Mouse (Mus musculus) limb, embryonic 11.5 days (tissue): ENCODE measurements around the gene Mpi. TPM values are rescaled to one million over a fixed set of nuclear protein-coding genes. Genes with fewer than 3 reads are reported as not detected.

Source experiments
- ATAC-seq: fragments of 200-750 bp; cut with Nextera tagmentation; 2 replicates; pipeline ENCODE4 v1.8.0; 2017; ENCODE audit warnings: low read depth; ENCODE audit not compliant: insufficient number of reproducible peaks, low FRiP score, low TSS enrichment
- DNase-seq: peaks from one replicate; pipeline ENCODE4 v3.0.0-alpha.2; 2015; ENCODE audit warnings: low spot score
- H3K27ac ChIP-seq: fragments of 300-500 bp; sonication (generic); replicated peaks from 2 replicates; pipeline ENCODE4 v1.5.1; 2014; ENCODE audit warnings: low read depth, mild to moderate bottlenecking, low read length
- H3K27me3 ChIP-seq: fragments of 300-500 bp; sonication (generic); 2 replicates; pipeline ENCODE4 v1.6.1; 2014; ENCODE audit warnings: mild to moderate bottlenecking, low read length, mixed read lengths; ENCODE audit not compliant: control insufficient read depth, insufficient read depth
- H3K36me3 ChIP-seq: fragments of 300-500 bp; sonication (generic); 2 replicates; pipeline ENCODE4 v1.6.1; 2014; ENCODE audit warnings: mild to moderate bottlenecking, low read length, moderate library complexity, mixed read lengths; ENCODE audit not compliant: control insufficient read depth, insufficient read depth
- H3K4me1 ChIP-seq: fragments of 300-500 bp; sonication (generic); 2 replicates; pipeline ENCODE4 v1.6.1; 2014; ENCODE audit warnings: low read length, mixed read lengths; ENCODE audit not compliant: control insufficient read depth, insufficient read depth
- H3K4me2 ChIP-seq: fragments of 300-500 bp; sonication (generic); 2 replicates; pipeline ENCODE4 v1.6.1; 2014; ENCODE audit warnings: low read depth, mild to moderate bottlenecking, moderate library complexity; ENCODE audit not compliant: severe bottlenecking
- H3K4me3 ChIP-seq: fragments of 300-500 bp; sonication (generic); 2 replicates; pipeline ENCODE4 v1.5.1; 2014; ENCODE audit warnings: low read depth, low read length
- H3K9ac ChIP-seq: fragments of 300-500 bp; sonication (generic); 2 replicates; pipeline ENCODE4 v1.6.1; 2014; ENCODE audit warnings: mild to moderate bottlenecking, low read length
- H3K9me3 ChIP-seq: fragments of 300-500 bp; sonication (generic); 2 replicates; pipeline ENCODE4 v1.6.1; 2016; ENCODE audit warnings: low read length; ENCODE audit not compliant: control insufficient read depth
- WGBS: fragments of 180-500 bp; shearing (Covaris S2); extraction: QIAGEN DNeasy Blood & Tissue Kit; methylation state at CpG from one replicate; pipeline ENCODE4 v1.1.7; 2014; 5-methylcytosine and 5-hydroxymethylcytosine counted together
- polyA plus RNA-seq: library from polyadenylated mRNA; unstranded; fragments of >200 nt; fragmentation: Nextera tagmentation; extraction: Ambion mirVana; gene quantifications from 2 replicates; pipeline ENCODE4 v1.2.1, GENCODE M21; 2014

Gene Mpi
- polyA plus RNA-seq, 1 experiment from 2014 or later: 43.5 TPM

DNA sequence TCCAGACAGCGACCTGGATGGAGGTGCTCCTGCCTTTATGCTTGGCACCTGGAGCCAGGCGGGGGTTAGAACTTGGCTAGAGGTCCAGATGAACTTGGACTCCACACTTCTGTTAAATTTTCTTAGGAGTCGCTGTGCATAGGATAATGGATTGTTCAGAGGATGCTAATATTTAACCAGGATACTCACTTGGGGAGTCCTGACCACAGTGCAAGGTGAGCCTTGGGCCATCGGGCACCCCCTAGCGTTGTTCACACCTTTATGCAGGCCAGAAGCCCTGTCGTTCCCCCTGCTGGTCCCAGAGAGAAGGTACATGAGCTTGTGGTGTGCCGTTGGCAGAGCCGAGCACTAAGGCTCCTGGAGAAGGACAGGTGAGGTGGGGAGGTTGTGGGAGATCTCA is 14.3 kb upstream of the Mpi start:
- H3K4me1 ChIP-seq: peaks cover under 1% of the 10 kb centered on the region; the same call in 1 of the 2 replicates
- H3K9ac ChIP-seq: no peak overlapping the region
- H3K4me2 ChIP-seq: no peak overlapping the region
- DNase-seq (no peak), ATAC-seq (no peak)
- 54% methylated on average over 8 of the region's 8 CpGs for WGBS
- H3K36me3 ChIP-seq: no peaks in the 10 kb centered on the region
- H3K27ac ChIP-seq: no peak overlapping the region
- H3K9me3 ChIP-seq: no peaks in the 10 kb centered on the region
- no peaks in the 10 kb centered on the region for H3K27me3 ChIP-seq
- no peak overlapping the region for H3K4me3 ChIP-seq

DNA sequence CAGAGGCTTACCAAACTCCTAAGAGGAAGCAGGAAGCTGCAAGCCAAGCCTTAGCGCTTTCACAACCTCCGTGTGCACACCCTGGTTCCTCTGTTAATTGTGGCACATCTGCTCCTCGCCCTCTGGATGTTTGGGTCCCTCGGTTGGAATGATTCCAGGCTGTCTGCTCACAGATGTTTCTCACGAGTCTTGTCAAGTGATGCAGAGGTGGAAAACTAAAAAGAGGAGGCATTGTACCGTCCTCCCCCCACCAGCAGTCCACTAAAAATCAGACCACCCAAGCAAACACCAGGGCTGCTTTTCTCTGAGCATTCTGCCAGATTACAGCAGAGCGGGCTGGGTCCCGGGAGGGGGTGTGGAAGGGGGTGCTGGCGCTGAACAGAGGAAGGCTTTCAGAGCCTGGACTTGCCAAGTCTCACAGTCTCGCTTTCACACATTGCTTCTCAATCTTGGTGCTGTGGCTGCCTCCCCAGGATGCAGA is 13.2 kb upstream of the Mpi start:
- Histone ChIP-seq H3K27ac (no peak overlapping the region), H3K4me3 (no peak overlapping the region), H3K4me2 (no peak overlapping the region), H3K9ac (no peak overlapping the region), H3K36me3 (no peaks in the 10 kb centered on the region), H3K27me3 (no peaks in the 10 kb centered on the region), H3K4me1 (peaks cover 7% of the 10 kb centered on the region), H3K9me3 (no peaks in the 10 kb centered on the region)
- ATAC-seq: no peak
- no peak for DNase-seq
- 50% methylated on average over 10 of the region's 10 CpGs for WGBS

- Histone ChIP-seq H3K4me1 (peaks cover 7% of the 10 kb centered on the region), H3K27ac (no peak overlapping the region), H3K9ac (no peak overlapping the region), H3K36me3 (no peaks in the 10 kb centered on the region), H3K4me3 (no peak overlapping the region), H3K9me3 (no peaks in the 10 kb centered on the region), H3K27me3 (no peaks in the 10 kb centered on the region), H3K4me2 (no peak overlapping the region)
- DNase-seq: no peak
- WGBS: 93% methylated on average over 6 of the region's 6 CpGs
- ATAC-seq: no peak
Observed at GRCm38 (mm10) chr9:57564609-57565008, 12.0 kb upstream of the Mpi start.

DNA sequence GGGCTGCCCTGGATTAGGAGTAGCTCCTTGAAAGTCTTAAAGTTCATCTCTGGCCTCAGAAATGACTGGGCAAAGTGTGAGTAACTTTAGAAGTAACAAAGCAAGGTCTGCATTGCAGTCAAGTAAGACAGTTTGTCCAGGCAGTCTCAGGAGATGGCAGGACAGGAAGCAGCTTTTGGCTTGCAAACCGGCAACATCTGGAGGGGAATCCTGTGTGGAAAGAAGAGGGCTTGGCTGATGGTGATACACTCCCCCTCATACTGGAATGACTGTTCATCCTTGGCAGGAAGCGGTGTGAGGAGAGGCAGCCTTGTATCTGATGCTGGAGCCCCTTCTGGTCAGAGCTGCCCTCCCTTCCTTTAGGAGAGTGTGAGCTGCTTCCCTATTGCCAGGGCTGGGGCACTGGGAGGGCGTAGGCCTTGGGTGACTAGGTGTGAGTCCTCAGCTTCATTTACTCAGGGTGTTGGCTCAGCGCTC is 10.4 kb upstream of the Mpi start:
- Histone ChIP-seq H3K9ac (no peak overlapping the region), H3K36me3 (no peaks in the 10 kb centered on the region), H3K27me3 (no peaks in the 10 kb centered on the region), H3K4me2 (no peak overlapping the region), H3K9me3 (no peaks in the 10 kb centered on the region), H3K27ac (no peak overlapping the region), H3K4me1 (peaks cover 7% of the 10 kb centered on the region), H3K4me3 (no peak overlapping the region)
- DNase-seq: no peak
- ATAC-seq: no peak
- 69% methylated on average over 4 of the region's 4 CpGs for WGBS

DNA sequence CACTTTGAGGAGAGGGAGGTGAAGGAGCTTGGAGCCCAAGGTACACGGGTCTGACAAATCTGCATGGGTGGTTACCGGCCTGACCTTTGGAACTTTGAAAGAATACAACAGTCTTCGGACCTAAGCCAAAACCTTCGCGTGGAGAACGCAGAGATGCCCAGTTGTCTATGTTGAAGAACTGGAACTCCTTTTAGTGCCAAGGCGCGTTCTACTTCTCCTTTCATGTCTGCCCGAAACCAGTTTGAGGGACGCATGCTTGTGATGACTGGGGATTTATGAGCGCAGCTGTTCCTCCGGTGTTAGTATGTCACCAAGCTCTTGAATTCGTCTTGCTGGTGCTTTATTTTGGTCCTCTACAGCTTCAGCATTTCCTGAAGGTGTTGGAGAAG is 9.1 kb upstream of the Mpi start:
- H3K27ac ChIP-seq: no peak overlapping the region
- whole genome bisulfite sequencing: 80% methylated on average over 13 of the region's 13 CpGs
- ATAC-seq (no peak), DNase-seq (no peak)
- no peak overlapping the region for H3K9ac ChIP-seq
- H3K4me2 ChIP-seq: peak overlapping the region; percentile 75
- no peaks in the 10 kb centered on the region for H3K36me3 ChIP-seq
- H3K4me3 ChIP-seq: peak overlapping the region; percentile 50
- H3K27me3 ChIP-seq: no peaks in the 10 kb centered on the region
- no peaks in the 10 kb centered on the region for H3K9me3 ChIP-seq
- H3K4me1 ChIP-seq: peaks cover 7% of the 10 kb centered on the region

DNA sequence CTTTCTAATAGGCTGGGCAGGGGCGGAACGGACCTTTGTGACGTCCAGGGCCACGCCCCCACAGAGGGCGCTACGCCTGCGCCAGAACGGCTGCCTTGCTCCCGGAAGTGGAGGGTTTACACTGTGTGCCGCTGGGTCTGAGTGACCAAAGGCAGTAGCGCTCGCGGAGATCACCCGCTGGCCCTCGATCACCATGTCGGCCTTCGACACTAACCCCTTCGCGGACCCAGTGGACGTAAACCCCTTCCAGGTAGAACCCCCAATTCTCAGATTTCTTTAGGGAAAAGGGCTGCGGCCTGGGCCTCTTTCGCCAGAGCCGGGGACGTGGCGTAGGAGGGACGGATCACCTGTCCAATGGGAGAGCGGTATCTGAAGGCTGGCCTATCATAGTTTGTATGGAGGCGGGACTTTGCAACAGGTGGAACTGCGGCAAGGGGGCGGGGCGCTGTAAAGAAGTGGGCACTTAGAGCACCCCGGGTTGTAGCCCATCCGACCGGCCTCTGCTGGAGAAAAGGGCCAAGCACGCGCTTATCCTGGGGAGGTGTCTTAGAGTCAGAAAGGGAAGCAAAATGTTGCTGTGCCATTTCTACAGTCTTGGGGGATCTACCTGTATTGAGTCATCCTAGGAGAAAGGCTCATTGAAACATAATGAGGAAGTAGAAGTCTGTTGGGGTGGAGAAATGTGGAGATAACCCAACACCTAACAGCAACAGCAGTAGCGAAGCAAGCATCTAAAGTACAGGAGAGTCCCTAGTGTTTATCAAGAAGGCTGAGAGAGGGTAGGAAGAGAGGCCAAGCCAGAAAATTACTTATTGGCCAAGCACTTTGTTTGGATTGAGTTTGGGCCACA is 8.5 kb upstream of the Mpi start, which contains the start of gene Scamp2:
TSS of gene Scamp2 (plus strand) at position 83 of the 850 bp plus-strand sequence.
- Histone ChIP-seq H3K4me1 (peaks cover 7% of the 10 kb centered on the region), H3K4me3 (peak within 1 kb of the TSS; percentile 50), H3K4me2 (peak within 1 kb of the TSS; percentile 75), H3K9ac (peak within 1 kb of the TSS; percentile 31), H3K27ac (no peak within 1 kb of the TSS), H3K36me3 (no peaks in the 10 kb centered on the region), H3K27me3 (no peaks in the 10 kb centered on the region), H3K9me3 (no peaks in the 10 kb centered on the region)
- WGBS: under 1% methylated on average over 37 of the region's 37 CpGs
- ATAC-seq (peak; percentile 99), DNase-seq (peak; percentile 94)

DNA sequence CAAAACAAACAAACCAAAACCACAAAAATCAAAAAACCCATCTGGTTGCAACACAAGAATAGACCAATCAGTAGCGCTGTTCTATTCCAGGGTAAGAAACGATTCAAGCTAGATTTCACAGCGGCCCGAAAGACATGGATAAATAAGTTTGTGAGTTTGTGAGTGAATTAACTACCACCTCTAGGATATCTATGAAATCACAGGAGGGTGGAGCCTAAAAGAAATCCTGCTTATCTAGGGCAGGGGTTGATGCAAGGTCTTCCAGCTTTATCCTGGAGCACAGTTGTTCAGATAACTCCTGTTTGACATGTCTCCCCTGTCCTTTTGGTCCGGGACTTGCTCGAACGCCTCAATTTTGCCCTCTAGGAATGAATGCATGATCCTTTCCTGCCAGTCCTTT is 7.7 kb upstream of the Mpi start:
- ATAC-seq: no peak
- H3K9me3 ChIP-seq: no peaks in the 10 kb centered on the region
- WGBS: 30% methylated on average over 7 of the region's 7 CpGs
- H3K4me2 ChIP-seq: peak overlapping the region; percentile 75
- H3K9ac ChIP-seq: peak overlapping the region; percentile 31; the same call in 1 of the 2 replicates
- H3K4me3 ChIP-seq: peak overlapping the region; percentile 50
- no peak overlapping the region for H3K27ac ChIP-seq
- H3K27me3 ChIP-seq: no peaks in the 10 kb centered on the region
- H3K36me3 ChIP-seq: no peaks in the 10 kb centered on the region
- DNase-seq: no peak
- H3K4me1 ChIP-seq: peaks cover 7% of the 10 kb centered on the region

DNA sequence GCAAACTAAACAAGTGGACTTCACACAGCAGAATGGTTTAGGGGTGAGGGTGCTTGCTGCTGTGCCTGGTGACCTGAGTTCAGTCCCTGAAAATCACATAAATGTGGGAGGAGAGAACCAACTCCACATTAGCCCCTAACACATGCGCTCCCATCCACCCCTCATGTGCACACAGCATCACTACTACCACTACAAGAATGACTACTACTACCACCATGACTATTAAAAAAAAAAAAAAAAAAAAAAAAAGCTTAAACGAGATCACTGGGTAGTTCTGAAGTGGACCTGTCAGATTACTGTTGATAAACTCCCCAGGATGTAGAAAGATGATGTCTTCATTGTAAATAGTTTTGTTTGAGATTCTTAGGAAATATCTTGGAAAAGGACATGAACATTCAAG is 7.0 kb upstream of the Mpi start:
- Histone ChIP-seq H3K9me3 (no peaks in the 10 kb centered on the region), H3K4me2 (no peak overlapping the region), H3K9ac (no peak overlapping the region), H3K36me3 (no peaks in the 10 kb centered on the region), H3K27ac (no peak overlapping the region), H3K4me1 (peaks cover 7% of the 10 kb centered on the region), H3K27me3 (no peaks in the 10 kb centered on the region), H3K4me3 (no peak overlapping the region)
- DNase-seq: no peak
- 66% methylated on average over 2 of the region's 2 CpGs for WGBS
- ATAC-seq: no peak
